Mouse (Mus musculus) erythroblast, embryonic 14.5 days (primary cell): ENCODE results near the gene Cc2d2b. TPM values are rescaled to one million over a fixed set of nuclear protein-coding genes. Genes with fewer than 3 reads are reported as not detected.

Experiments used
- H3K27me3 ChIP-seq: 2 replicates; pipeline ENCODE4 v1.6.1; 2012; ENCODE audit warnings: inconsistent platforms; ENCODE audit not compliant: control insufficient read depth
- H3K36me3 ChIP-seq: 2 replicates; pipeline ENCODE4 v1.6.1; 2012; ENCODE audit warnings: mild to moderate bottlenecking, inconsistent platforms; ENCODE audit not compliant: control insufficient read depth
- H3K4me1 ChIP-seq: 2 replicates; pipeline ENCODE4 v1.6.1; 2012; ENCODE audit warnings: inconsistent platforms; ENCODE audit not compliant: control insufficient read depth
- H3K4me3 ChIP-seq: replicated peaks from 2 replicates; pipeline ENCODE3; 2012; ENCODE audit warnings: moderate library complexity, mild to moderate bottlenecking, inconsistent platforms
- H3K9me3 ChIP-seq: 2 replicates; pipeline ENCODE4 v1.6.1; 2012; ENCODE audit warnings: low read length, inconsistent platforms, mixed read lengths; ENCODE audit not compliant: control insufficient read depth
- GATA1 ChIP-seq: IDR thresholded peaks from 2 replicates; pipeline ENCODE4 v1.6.1; 2012; ENCODE audit warnings: low read length, inconsistent platforms, mixed read lengths
- TAL1 ChIP-seq: IDR thresholded peaks from 3 replicates; pipeline ENCODE4 v1.6.1; 2012; ENCODE audit warnings: low read length, inconsistent platforms, mixed read lengths
- polyA plus RNA-seq: library from polyadenylated mRNA; stranded (reverse); fragments of >175 nt; gene quantifications from 2 replicates; pipeline ENCODE4 v1.2.3, GENCODE M21; 2012

Cc2d2b gene
- polyA plus RNA-seq, 1 experiment = not detected

DNA sequence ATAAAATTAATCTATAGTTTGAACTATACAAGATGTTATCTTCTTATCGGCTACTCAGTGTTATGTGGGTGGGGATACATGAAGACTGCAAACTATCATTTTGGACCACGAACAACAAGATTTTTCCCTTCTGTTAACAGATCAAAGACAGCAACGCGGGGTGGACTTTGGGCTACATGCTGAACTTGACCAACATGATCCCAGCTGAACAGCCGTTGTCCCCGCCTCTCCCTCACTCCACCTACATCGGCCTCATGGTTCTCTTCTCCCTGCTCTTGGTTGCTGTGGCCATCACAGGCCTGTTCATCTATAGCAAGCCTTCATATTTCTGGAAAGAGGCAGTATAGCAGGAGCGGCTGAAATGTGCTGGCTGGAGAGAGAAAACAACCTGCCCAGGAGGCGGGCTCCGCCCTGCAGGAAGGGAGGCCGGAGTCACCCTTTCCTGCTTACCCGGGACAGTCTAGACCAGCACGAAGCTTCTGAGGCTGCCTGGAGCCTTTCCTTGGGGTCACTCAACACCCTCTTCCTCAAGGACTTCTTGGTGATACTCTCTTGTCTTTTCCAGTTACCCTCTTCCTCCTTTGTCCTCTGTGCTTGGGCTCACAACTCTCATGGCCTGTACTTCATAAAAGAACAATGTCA lies 9.7 kb upstream of the Cc2d2b start:
- no peaks in the 10 kb centered on the region for H3K9me3 ChIP-seq
- no peaks in the 10 kb centered on the region for H3K4me1 ChIP-seq
- no peaks in the 10 kb centered on the region for H3K27me3 ChIP-seq
- H3K4me3 ChIP-seq = no peak overlapping the region
- TF ChIP-seq GATA1 (no peak), TAL1 (no peak)
- H3K36me3 ChIP-seq = no peaks in the 10 kb centered on the region

DNA sequence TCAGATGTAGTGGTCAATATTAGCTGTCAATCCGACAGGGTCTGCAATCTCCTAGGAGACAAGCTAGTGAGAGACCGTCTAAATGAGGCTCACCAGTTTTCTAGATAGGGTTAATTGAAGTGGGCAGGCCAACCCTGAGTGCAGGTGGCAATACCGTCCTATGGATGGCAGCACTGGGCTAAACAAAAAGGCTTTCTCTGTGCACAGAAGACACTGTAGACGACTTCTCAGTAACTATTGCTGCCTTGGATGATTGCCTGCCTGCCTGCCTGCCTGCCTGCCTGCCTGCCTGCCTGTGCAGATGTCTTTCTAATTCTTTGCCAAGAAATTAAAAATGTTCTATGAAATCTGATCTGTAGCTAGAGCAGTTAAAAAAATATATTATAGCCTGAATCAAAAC lies 1.9 kb upstream of the Cc2d2b start:
- no peak overlapping the region for H3K4me3 ChIP-seq
- H3K9me3 ChIP-seq = no peaks in the 10 kb centered on the region
- H3K27me3 ChIP-seq = 0 out of 2 replicates have a peak, but pooled peaks cover 2% of the 10 kb centered on the region
- no peaks in the 10 kb centered on the region for H3K36me3 ChIP-seq
- no peak for TF ChIP-seq GATA1
- no peak for TF ChIP-seq TAL1
- H3K4me1 ChIP-seq = no peaks in the 10 kb centered on the region

DNA sequence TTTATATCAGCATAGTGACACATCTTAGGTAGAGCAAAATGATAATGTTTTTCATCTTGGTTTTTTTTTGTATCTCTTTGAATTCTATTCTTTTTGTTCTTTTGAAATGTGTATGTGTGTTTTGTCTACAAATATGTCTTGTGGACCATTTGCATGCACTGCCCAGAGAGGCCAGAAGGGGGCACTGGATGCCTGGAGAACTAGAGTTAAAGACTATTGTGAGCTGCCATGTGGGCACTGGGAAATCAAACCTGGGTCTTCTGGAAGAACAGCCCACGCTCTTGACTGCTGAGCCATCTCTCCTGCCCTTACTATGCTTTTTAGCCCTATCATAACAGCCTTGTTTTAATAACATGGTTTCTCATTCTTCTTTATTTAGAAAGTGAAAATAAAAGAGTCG lies 5.8 kb downstream of the Cc2d2b start:
- Histone ChIP-seq H3K9me3 (no peaks in the 10 kb centered on the region), H3K4me1 (peaks cover 9% of the 10 kb centered on the region), H3K4me3 (no peak overlapping the region), H3K36me3 (no peaks in the 10 kb centered on the region), H3K27me3 (peaks cover 8% of the 10 kb centered on the region)
- no peak for TF ChIP-seq GATA1
- TF ChIP-seq TAL1 = no peak

DNA sequence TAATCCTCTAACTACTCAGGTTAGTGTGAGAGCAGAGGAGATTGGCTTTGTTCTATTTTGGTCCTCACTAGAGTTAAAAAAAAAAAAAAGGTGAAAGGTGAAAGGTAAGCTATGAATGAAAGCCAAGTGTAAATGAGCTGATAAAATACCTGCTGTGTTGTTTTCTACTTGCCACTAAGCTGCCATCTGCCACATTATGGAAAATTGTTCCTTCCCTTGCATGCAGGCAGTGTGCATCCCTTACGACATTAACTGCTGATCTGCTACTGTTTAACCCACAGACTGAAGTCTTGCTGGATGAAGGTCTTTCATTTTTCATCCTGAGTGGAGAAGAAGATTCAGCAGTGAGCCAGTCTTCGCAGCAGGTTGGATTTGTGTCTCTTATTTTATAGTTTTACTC lies 11.5 kb downstream of the Cc2d2b start:
- peaks cover 10% of the 10 kb centered on the region for H3K27me3 ChIP-seq
- TF ChIP-seq GATA1 = no peak
- no peak for TF ChIP-seq TAL1
- peaks cover 16% of the 10 kb centered on the region for H3K4me1 ChIP-seq
- H3K4me3 ChIP-seq = no peak overlapping the region
- H3K36me3 ChIP-seq = peaks cover 7% of the 10 kb centered on the region
- no peaks in the 10 kb centered on the region for H3K9me3 ChIP-seq

DNA sequence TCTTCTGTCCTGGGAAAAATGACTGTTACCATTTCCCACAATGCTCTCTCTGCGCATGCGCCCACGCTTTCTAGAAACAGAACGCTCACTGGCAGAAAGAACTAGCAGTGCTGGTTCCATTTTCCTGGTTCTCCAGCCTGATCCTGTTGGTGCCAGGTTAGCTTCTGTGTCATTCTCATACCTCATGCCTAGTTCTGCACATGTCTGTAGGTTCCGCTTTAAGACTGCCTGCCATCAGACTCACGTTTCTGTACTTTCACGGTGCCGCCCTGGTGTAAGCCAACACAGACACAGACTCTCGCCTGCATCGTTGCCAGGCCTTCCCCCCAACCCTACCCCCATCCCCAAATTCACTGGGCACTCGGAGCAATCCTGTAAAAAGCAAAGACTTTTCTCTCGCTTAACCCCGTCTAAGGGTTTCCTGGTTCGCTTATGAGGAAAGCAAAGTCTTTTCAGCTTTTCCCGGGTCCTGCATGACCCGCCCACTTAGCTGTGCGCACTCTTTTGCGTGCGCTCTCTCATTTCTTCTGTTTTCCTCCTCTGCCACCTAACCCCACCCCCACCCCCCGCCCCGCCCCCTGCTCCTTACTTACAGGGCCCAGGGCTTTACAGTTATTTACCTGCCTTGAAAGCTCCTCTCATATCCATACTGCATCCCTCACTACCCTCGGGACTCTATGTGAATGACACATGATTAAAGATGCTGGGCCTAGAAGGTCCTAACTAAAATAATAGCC lies 13.6 kb downstream of the Cc2d2b start:
- Histone ChIP-seq H3K9me3 (no peaks in the 10 kb centered on the region), H3K4me3 (no peak overlapping the region), H3K4me1 (peaks cover 19% of the 10 kb centered on the region), H3K36me3 (peaks cover 8% of the 10 kb centered on the region), H3K27me3 (peaks cover 6% of the 10 kb centered on the region)
- TF ChIP-seq GATA1 (no peak), TAL1 (no peak)

DNA sequence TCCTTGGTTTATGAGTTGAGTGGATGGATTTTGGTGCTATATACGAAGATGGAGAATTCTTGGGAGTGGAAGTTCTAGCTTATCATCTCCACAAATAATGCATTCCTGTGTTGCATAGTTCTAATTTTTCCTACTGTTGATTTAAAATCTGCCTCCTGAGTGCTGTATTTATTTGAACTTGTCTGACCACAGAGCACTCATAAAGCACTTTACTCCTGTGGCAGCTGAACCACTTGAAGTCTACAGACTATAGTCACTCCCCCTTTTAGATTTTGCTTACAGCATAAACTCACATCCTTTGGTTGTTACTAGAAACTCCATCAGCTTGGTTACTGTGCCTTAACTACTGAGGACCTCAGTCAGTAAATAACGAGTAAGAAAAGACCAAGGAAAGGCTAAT lies 18.6 kb downstream of the Cc2d2b start:
- Histone ChIP-seq H3K9me3 (no peaks in the 10 kb centered on the region), H3K4me3 (no peak overlapping the region), H3K4me1 (peaks cover 37% of the 10 kb centered on the region), H3K27me3 (no peaks in the 10 kb centered on the region; the same call in 1 of the 2 replicates), H3K36me3 (peaks cover 8% of the 10 kb centered on the region)
- no peak for TF ChIP-seq GATA1
- TF ChIP-seq TAL1 = no peak

DNA sequence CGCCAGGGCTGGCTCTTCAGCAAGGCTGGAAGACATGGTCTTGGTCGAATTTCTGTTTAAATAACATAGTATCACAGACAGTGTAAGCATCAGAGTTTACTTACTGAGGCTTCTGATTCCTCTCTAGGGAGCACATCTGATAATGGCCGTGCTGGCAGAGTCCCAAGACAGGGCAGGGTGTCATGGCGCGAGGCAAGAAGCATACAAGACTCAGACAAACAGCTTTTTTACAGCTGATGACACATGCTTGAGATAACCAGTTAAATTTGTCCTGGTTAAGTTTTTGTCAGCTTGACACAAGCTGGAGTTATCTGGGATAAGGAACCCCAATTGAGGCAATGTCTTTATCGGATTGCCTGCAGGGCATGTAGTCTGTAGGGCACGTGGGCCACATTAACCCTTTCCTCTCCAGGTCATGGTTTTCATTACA lies 20.8 kb downstream of the Cc2d2b start:
- TF ChIP-seq TAL1 (peak; percentile 59), GATA1 (peak; percentile 89)
- peak overlapping the region; percentile 66 for H3K4me3 ChIP-seq
- no peaks in the 10 kb centered on the region for H3K9me3 ChIP-seq
- H3K27me3 ChIP-seq = peaks cover 6% of the 10 kb centered on the region
- H3K4me1 ChIP-seq = peaks cover 51% of the 10 kb centered on the region
- H3K36me3 ChIP-seq = peaks cover 2% of the 10 kb centered on the region; the same call in 1 of the 2 replicates

DNA sequence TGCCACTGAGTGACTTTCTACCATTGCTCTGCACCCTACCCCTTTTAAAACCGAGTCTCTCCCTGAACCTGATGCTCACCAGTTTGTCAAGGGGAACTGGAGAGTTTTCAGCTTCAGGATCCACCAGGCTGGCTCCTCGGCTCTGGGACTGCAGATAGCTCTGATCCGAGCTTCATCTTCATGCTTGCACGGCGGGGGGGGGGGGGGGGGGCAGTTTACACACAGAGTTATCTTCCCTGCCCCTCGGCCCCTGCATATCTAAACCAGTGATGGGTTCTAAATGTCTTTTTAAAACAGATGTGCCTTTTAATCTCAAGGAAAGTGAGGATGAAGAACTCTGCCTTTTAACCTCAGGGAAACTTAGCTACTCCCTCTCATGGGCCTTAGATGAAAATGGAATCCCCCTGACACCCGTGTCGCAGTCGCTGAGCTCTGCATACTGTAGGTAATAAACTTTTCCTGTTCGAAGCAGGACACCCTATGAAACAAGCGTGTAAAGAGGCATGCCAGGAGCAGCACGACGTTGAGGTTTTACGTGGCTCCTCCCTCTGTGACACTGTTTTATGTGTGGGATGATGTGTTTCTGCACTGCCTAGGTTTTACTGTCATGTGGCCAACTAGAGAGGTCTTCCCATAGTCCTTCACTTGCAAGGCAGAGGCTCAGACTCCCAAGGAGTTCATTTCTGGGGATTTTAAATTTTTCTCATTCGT lies 39.6 kb downstream of the Cc2d2b start:
- Histone ChIP-seq H3K27me3 (0 out of 2 replicates have a peak, but pooled peaks cover 2% of the 10 kb centered on the region), H3K36me3 (no peaks in the 10 kb centered on the region), H3K9me3 (no peaks in the 10 kb centered on the region), H3K4me3 (no peak overlapping the region), H3K4me1 (peaks cover 2% of the 10 kb centered on the region)
- no peak for TF ChIP-seq GATA1
- no peak for TF ChIP-seq TAL1

DNA sequence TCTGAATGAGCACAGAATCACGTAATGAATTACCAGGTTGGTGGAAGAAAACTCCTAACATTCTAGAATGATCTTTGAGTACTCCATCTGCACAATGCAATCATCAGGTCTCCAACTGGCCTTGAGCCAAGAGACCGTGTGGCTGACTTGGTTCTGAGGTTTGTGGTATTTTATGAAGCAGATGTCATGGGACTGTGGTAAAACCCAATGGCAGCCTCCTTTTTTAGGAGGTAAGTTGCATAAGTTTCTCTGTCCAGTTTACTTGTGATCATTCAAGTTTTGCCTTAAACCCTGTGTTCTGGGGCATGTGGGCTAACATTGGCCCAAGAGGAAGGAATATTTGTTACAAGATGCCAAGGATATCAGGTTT lies 40.1 kb downstream of the Cc2d2b start:
- H3K4me3 ChIP-seq = no peak overlapping the region
- TF ChIP-seq TAL1 (no peak), GATA1 (no peak)
- H3K27me3 ChIP-seq = peaks cover 5% of the 10 kb centered on the region; the same call in 1 of the 2 replicates
- H3K36me3 ChIP-seq = no peaks in the 10 kb centered on the region
- no peaks in the 10 kb centered on the region for H3K9me3 ChIP-seq
- peaks cover 2% of the 10 kb centered on the region for H3K4me1 ChIP-seq
